Mouse (Mus musculus) lung, postnatal 0 days (tissue): ENCODE measurements around the gene Rai2.

Source experiments
- CTCF ChIP-seq: IDR thresholded peaks from 2 replicates; pipeline ENCODE4 v1.5.1; 2016; ENCODE audit warnings: antibody characterized with exemption, mild to moderate bottlenecking
- EP300 ChIP-seq: IDR thresholded peaks from 2 replicates; pipeline ENCODE4 v1.6.1; 2016; ENCODE audit warnings: antibody characterized with exemption, mild to moderate bottlenecking, control low read depth

DNA sequence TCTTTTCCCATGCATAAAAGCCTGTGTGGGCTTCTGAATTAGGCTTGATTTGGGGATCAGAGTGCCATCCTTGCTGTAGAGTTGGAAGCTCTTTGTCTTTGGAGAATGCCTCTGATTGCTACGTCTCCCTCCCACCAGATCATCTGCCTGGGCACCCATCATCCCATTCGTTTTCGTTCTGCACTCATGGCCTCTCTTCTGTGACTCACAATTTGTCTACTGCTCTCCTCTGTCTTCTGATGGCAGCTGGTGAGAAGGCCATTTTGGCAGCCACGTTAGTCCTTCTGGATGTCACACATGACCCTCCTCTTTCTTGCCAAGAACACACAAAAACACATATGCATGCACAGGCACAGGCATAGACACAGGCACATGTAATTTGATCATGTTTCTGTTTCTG, 4.2 kb downstream of the Rai2 start:
- TF ChIP-seq CTCF (no peak), EP300 (no peak)
